Mouse (Mus musculus) embryonic facial prominence, embryonic 13.5 days (tissue): ENCODE data around the gene Tor1b. TPM values are rescaled to one million over a fixed set of nuclear protein-coding genes. Genes with fewer than 3 reads are reported as not detected.
"Not testable (repeated sequence)": the region's sequence is repeated elsewhere in the genome, so short reads cannot be mapped to it uniquely, and the experiment has no call there.

Source experiments
- ATAC-seq: fragments of 200-750 bp; cut with Nextera tagmentation; 2 replicates; pipeline ENCODE4 v1.8.0; 2017; ENCODE audit warnings: low read depth; ENCODE audit not compliant: insufficient number of reproducible peaks, insufficient read depth, low FRiP score, low TSS enrichment
- H3K27ac ChIP-seq: fragments of 300-500 bp; sonication (generic); 2 replicates; pipeline ENCODE4 v1.5.1; 2015; ENCODE audit warnings: moderate library complexity, mild to moderate bottlenecking, inconsistent platforms
- H3K27me3 ChIP-seq: fragments of 300-500 bp; sonication (generic); 2 replicates; pipeline ENCODE4 v1.6.1; 2015; ENCODE audit warnings: mild to moderate bottlenecking, inconsistent platforms
- H3K36me3 ChIP-seq: fragments of 300-500 bp; sonication (generic); 2 replicates; pipeline ENCODE4 v1.6.1; 2015; ENCODE audit warnings: mild to moderate bottlenecking, inconsistent platforms
- H3K4me1 ChIP-seq: fragments of 300-500 bp; sonication (generic); 2 replicates; pipeline ENCODE4 v1.6.1; 2015; ENCODE audit warnings: inconsistent platforms
- H3K4me2 ChIP-seq: fragments of 300-500 bp; sonication (generic); 2 replicates; pipeline ENCODE4 v1.6.1; 2015; ENCODE audit warnings: moderate library complexity, mild to moderate bottlenecking, inconsistent platforms
- H3K4me3 ChIP-seq: fragments of 300-500 bp; sonication (generic); 2 replicates; pipeline ENCODE4 v1.5.1; 2015; ENCODE audit warnings: mild to moderate bottlenecking, inconsistent platforms
- H3K9ac ChIP-seq: fragments of 300-500 bp; sonication (generic); 2 replicates; pipeline ENCODE4 v1.6.1; 2015; ENCODE audit warnings: mild to moderate bottlenecking, inconsistent platforms
- H3K9me3 ChIP-seq: fragments of 300-500 bp; sonication (generic); 2 replicates; pipeline ENCODE4 v1.6.1; 2016; ENCODE audit warnings: inconsistent platforms
- WGBS: fragments of 180-500 bp; shearing (Covaris S2); methylation state at CpG from one replicate; pipeline ENCODE4 v1.1.7; 2015; ENCODE audit warnings: mixed read lengths; 5-methylcytosine and 5-hydroxymethylcytosine counted together
- polyA plus RNA-seq: library from polyadenylated mRNA; unstranded; fragments of >200 nt; fragmentation: Nextera tagmentation; extraction: Ambion mirVana; gene quantifications from 2 replicates; pipeline ENCODE4 v1.2.1, GENCODE M21; 2015

The Tor1b gene
- polyA plus RNA-seq, 1 experiment from 2014 or later = 37.6 TPM

GRCm38 (mm10) chr2:30933032-30933431 is 19.7 kb upstream of the Tor1b start:
- Histone ChIP-seq H3K36me3 (no peaks in the 10 kb centered on the region), H3K4me3 (no peak overlapping the region), H3K4me2 (no peak overlapping the region), H3K9me3 (no peaks in the 10 kb centered on the region), H3K27ac (no peak overlapping the region), H3K4me1 (peaks cover 18% of the 10 kb centered on the region), H3K9ac (no peak overlapping the region), H3K27me3 (no peaks in the 10 kb centered on the region)
- ATAC-seq = no peak
- 69% methylated on average over 6 of the region's 6 CpGs for whole genome bisulfite sequencing

- H3K27ac ChIP-seq = no peak overlapping the region
Observed at GRCm38 (mm10) chr2:30933917-30934450, 18.8 kb upstream of the Tor1b start.

GRCm38 (mm10) chr2:30936808-30937207 is 16.0 kb upstream of the Tor1b start:
- Histone ChIP-seq H3K27me3 (no peaks in the 10 kb centered on the region), H3K36me3 (no peaks in the 10 kb centered on the region), H3K4me2 (no peak overlapping the region), H3K4me3 (no peak overlapping the region), H3K9ac (no peak overlapping the region), H3K27ac (no peak overlapping the region), H3K4me1 (no peaks in the 10 kb centered on the region), H3K9me3 (no peaks in the 10 kb centered on the region)
- 80% methylated on average over 3 of the region's 3 CpGs for WGBS
- ATAC-seq = no peak

More at GRCm38 (mm10) chr2:30933917-30934450, 18.8 kb upstream of the Tor1b start:
- H3K36me3 ChIP-seq = no peaks in the 10 kb centered on the region
- H3K4me3 ChIP-seq = no peak overlapping the region
- no peak overlapping the region for H3K9ac ChIP-seq
- ATAC-seq = no peak
- no peaks in the 10 kb centered on the region for H3K27me3 ChIP-seq
- H3K4me1 ChIP-seq = peaks cover 10% of the 10 kb centered on the region
- no peak overlapping the region for H3K4me2 ChIP-seq
- WGBS = 22% methylated on average over 7 of the region's 7 CpGs
- no peaks in the 10 kb centered on the region for H3K9me3 ChIP-seq

DNA sequence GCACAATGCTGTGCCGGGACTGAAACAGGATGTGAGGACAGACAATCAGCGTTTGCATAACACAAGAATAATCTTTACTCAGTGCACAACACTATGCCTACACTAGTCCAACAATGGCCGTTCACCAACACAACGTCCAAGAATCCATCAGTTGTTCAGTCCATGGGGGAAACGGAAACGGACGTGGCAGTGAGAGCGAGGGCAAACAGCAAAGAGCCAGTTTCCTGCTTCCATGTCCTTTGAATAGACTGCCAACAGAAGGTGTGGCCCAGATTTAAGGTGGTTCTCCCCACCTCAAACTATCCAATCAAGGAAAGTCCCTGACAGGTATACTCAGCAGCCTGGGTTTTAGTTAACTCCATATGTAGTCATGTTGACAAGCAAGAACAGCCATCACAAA is 15.0 kb upstream of the Tor1b start:
- no peaks in the 10 kb centered on the region for H3K4me1 ChIP-seq
- no peak overlapping the region for H3K4me3 ChIP-seq
- no peaks in the 10 kb centered on the region for H3K36me3 ChIP-seq
- no peak overlapping the region for H3K27ac ChIP-seq
- H3K9me3 ChIP-seq = no peaks in the 10 kb centered on the region
- H3K27me3 ChIP-seq = no peaks in the 10 kb centered on the region
- no peak overlapping the region for H3K4me2 ChIP-seq
- no peak for ATAC-seq
- H3K9ac ChIP-seq = no peak overlapping the region
- 86% methylated on average over 8 of the region's 8 CpGs for WGBS

GRCm38 (mm10) chr2:30938574-30938991 is 14.2 kb upstream of the Tor1b start:
- Histone ChIP-seq H3K9me3 (no peaks in the 10 kb centered on the region), H3K9ac (no peak overlapping the region), H3K4me1 (no peaks in the 10 kb centered on the region), H3K27ac (0 out of 2 replicates have a peak overlapping the region, but pooled peaks have one; percentile 16), H3K27me3 (no peaks in the 10 kb centered on the region), H3K4me2 (no peak overlapping the region), H3K4me3 (no peak overlapping the region), H3K36me3 (no peaks in the 10 kb centered on the region)
- no peak for ATAC-seq
- 58% methylated on average over 4 of the region's 4 CpGs for WGBS

DNA sequence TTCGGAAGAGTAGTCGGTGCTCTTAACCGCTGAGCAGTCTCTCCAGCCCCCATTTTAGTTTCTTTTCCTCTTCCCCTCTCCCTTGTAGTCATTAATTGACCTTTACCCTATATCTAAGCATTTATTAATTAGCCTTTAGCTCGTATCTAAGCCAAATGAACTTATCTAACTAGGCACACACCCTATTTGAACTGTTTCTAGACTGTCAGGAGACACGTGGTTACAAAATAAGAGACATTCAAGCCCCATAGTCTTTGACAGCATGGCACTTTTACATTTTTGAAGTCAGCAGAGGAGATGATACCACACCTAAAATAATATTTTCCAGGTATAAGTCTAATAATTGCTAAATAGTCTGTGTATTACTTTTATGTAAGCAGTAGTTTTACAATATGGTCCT is 11.2 kb upstream of the Tor1b start:
- H3K9ac ChIP-seq = no peak overlapping the region
- no peak overlapping the region for H3K27ac ChIP-seq
- H3K9me3 ChIP-seq = no peaks in the 10 kb centered on the region
- no peak overlapping the region for H3K4me3 ChIP-seq
- H3K4me1 ChIP-seq = no peaks in the 10 kb centered on the region
- no peak for ATAC-seq
- H3K4me2 ChIP-seq = no peak overlapping the region
- H3K27me3 ChIP-seq = no peaks in the 10 kb centered on the region
- 87% methylated on average over 5 of the region's 5 CpGs for WGBS
- H3K36me3 ChIP-seq = no peaks in the 10 kb centered on the region

GRCm38 (mm10) chr2:30942116-30942515 is 10.6 kb upstream of the Tor1b start:
- H3K4me1 ChIP-seq, H3K36me3 ChIP-seq, ATAC-seq, H3K27ac ChIP-seq, H3K27me3 ChIP-seq, H3K4me3 ChIP-seq, H3K9ac ChIP-seq, H3K9me3 ChIP-seq: not testable (repeated sequence)
- H3K4me2 ChIP-seq = peak overlapping the region; percentile 49; the same call in 1 of the 2 replicates
- 50% methylated on average over 7 of the region's 7 CpGs for WGBS

DNA sequence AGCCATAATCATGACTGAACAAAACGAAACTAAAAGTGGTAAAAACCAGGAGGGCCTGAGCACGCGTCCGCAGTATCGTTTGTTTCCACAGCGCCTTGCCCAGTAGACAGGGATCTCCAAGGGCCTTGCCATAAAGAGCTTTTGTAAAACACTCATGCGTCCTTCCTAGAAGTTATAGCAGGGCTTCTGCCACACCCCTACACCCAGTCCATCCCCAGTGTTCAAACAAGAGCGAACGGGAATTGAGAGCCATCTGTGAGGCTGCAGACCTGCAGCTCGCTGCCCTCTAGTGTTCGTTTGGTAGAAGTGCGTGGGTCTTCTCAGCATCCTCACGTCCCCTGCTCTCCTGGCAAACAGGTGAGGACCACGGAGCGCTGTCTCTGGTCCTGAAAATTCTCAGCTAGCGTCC is 10.2 kb upstream of the Tor1b start:
- Histone ChIP-seq H3K9ac (no peak overlapping the region), H3K9me3 (no peaks in the 10 kb centered on the region), H3K4me2 (peak overlapping the region; percentile 49), H3K36me3 (no peaks in the 10 kb centered on the region), H3K27me3 (no peaks in the 10 kb centered on the region), H3K4me3 (peak overlapping the region; percentile 32), H3K27ac (no peak overlapping the region), H3K4me1 (no peaks in the 10 kb centered on the region)
- no peak for ATAC-seq
- 28% methylated on average over 16 of the region's 16 CpGs for WGBS

GRCm38 (mm10) chr2:30952457-30952823 is 319 bp upstream of the Tor1b start:
- Histone ChIP-seq H3K4me2 (peak overlapping the region; percentile 76), H3K27me3 (no peaks in the 10 kb centered on the region), H3K4me1 (peaks cover 24% of the 10 kb centered on the region), H3K9me3 (no peaks in the 10 kb centered on the region), H3K9ac (peak overlapping the region; percentile 86; the same call in 1 of the 2 replicates), H3K36me3 (peaks cover 25% of the 10 kb centered on the region), H3K27ac (peak overlapping the region; percentile 90), H3K4me3 (peak overlapping the region; percentile 78)
- ATAC-seq = no peak
- WGBS = 20% methylated on average over 5 of the region's 5 CpGs

DNA sequence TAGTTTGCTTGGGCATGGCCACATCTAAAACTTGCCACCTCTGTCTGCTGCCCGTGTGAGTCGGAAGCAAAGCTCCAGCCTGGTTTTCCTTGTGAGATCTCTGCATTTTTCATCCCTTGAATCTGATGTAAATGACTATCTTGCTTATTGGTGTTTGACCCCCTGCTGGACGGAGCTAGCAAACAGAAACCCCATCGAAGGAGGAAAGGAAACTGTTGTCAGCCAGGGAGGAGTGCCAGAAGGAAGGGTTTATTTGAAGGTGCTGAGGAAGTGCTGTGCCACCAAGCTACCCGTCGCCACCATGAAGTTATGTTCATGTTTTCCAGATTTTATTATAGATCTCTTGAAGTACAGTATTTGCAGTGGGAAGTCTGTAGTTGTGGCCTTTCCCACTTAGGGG is 2.0 kb downstream of the Tor1b start:
- Histone ChIP-seq H3K36me3 (peaks cover 48% of the 10 kb centered on the region), H3K4me2 (peak overlapping the region; percentile 76), H3K9ac (peak overlapping the region; percentile 86), H3K27me3 (no peaks in the 10 kb centered on the region), H3K27ac (no peak overlapping the region), H3K4me3 (peak overlapping the region; percentile 78), H3K9me3 (no peaks in the 10 kb centered on the region), H3K4me1 (peaks cover 24% of the 10 kb centered on the region)
- ATAC-seq = no peak
- 69% methylated on average over 6 of the region's 6 CpGs for WGBS

- no peak overlapping the region for H3K27ac ChIP-seq
- no peaks in the 10 kb centered on the region for H3K9me3 ChIP-seq
- peaks cover 24% of the 10 kb centered on the region for H3K4me1 ChIP-seq
- no peak overlapping the region for H3K9ac ChIP-seq
- no peak overlapping the region for H3K4me2 ChIP-seq
- no peak overlapping the region for H3K4me3 ChIP-seq
- H3K36me3 ChIP-seq = peaks cover 75% of the 10 kb centered on the region
- ATAC-seq = no peak
- WGBS = 94% methylated on average over 4 of the region's 4 CpGs
- no peaks in the 10 kb centered on the region for H3K27me3 ChIP-seq
Observed at GRCm38 (mm10) chr2:30957511-30957910, 4.8 kb downstream of the Tor1b start.

- no peaks in the 10 kb centered on the region for H3K9me3 ChIP-seq
- H3K27ac ChIP-seq = no peak overlapping the region
- H3K4me1 ChIP-seq = peaks cover 21% of the 10 kb centered on the region
- H3K4me2 ChIP-seq = no peak overlapping the region
- WGBS = 89% methylated on average over 14 of the region's 14 CpGs
- no peak overlapping the region for H3K4me3 ChIP-seq
- no peak for ATAC-seq
- H3K27me3 ChIP-seq = no peaks in the 10 kb centered on the region
- H3K36me3 ChIP-seq = peaks cover 87% of the 10 kb centered on the region
- H3K9ac ChIP-seq = no peak overlapping the region
Observed at GRCm38 (mm10) chr2:30958726-30959125, 6.0 kb downstream of the Tor1b start.
